Mouse (Mus musculus) activated CD4-positive, CD25-positive, alpha-beta regulatory T cell, adult 4 months (primary cell): Measurements from ENCODE around the gene Siglech. TPM values are rescaled to one million over a fixed set of nuclear protein-coding genes. Genes with fewer than 3 reads are reported as not detected.
"Not testable (repeated sequence)": the region's sequence is repeated elsewhere in the genome, so short reads cannot be mapped to it uniquely, and the experiment has no call there.

Experiments used
- ATAC-seq: one replicate; pipeline ENCODE4 v1.8.0; 2017
- polyA plus RNA-seq, 2 experiments: library from polyadenylated mRNA; unstranded; fragments of 100-300 nt; shearing (Covaris generic); gene quantifications; one replicate each; pipeline ENCODE4 v1.2.1; 2017

Siglech gene
- polyA plus RNA-seq, result not detected

GRCm38 (mm10) chr7:55767926-55768325, at the start of gene Siglech:
Siglech (plus strand) TSS chr7:55768178.
- ATAC-seq, result no peak

GRCm38 (mm10) chr7:55722673-55723072, 45.3 kb upstream of the Siglech start:
- no peak for ATAC-seq

GRCm38 (mm10) chr7:55728903-55729302, 39.1 kb upstream of the Siglech start:
- no peak for ATAC-seq

- ATAC-seq, result no peak
Measured at GRCm38 (mm10) chr7:55734483-55734882, 33.5 kb upstream of the Siglech start.

GRCm38 (mm10) chr7:55737125-55737912, 30.7 kb upstream of the Siglech start:
- ATAC-seq, result no peak

- no peak for ATAC-seq
Measured at GRCm38 (mm10) chr7:55743614-55744267, 24.2 kb upstream of the Siglech start.

- ATAC-seq, result no peak
Measured at GRCm38 (mm10) chr7:55744566-55745220, 23.3 kb upstream of the Siglech start.

GRCm38 (mm10) chr7:55750841-55751240, 17.1 kb upstream of the Siglech start:
- no peak for ATAC-seq

GRCm38 (mm10) chr7:55759346-55759745, 8.6 kb upstream of the Siglech start:
- ATAC-seq, result no peak

GRCm38 (mm10) chr7:55780011-55780410, 12.0 kb downstream of the Siglech start:
- ATAC-seq, result no peak

GRCm38 (mm10) chr7:55782493-55782892, 14.5 kb downstream of the Siglech start:
- ATAC-seq, result no peak

GRCm38 (mm10) chr7:55784580-55784979, 16.6 kb downstream of the Siglech start:
- no peak for ATAC-seq

- not testable (repeated sequence) for ATAC-seq
Measured at GRCm38 (mm10) chr7:55790586-55790985, 22.6 kb downstream of the Siglech start.

GRCm38 (mm10) chr7:55792280-55792679, 24.3 kb downstream of the Siglech start:
- ATAC-seq, result no peak

GRCm38 (mm10) chr7:55793236-55793951, 25.4 kb downstream of the Siglech start:
- no peak for ATAC-seq

- ATAC-seq, result peak; percentile 100
Measured at GRCm38 (mm10) chr7:55793952-55794603, 26.1 kb downstream of the Siglech start, which contains the start of gene Tubgcp5. Tubgcp5 (plus strand) TSS chr7:55794154.

- no peak for ATAC-seq
Measured at GRCm38 (mm10) chr7:55799981-55800380, 32.0 kb downstream of the Siglech start.

- ATAC-seq, result no peak
Measured at GRCm38 (mm10) chr7:55809967-55810366, 42.0 kb downstream of the Siglech start.

GRCm38 (mm10) chr7:55824468-55824867, 56.5 kb downstream of the Siglech start:
- ATAC-seq, result no peak

- ATAC-seq, result no peak
Measured at GRCm38 (mm10) chr7:55827551-55827950, 59.6 kb downstream of the Siglech start.
